Mouse (Mus musculus): ENCODE measurements around the gene Hacd3.

DNA sequence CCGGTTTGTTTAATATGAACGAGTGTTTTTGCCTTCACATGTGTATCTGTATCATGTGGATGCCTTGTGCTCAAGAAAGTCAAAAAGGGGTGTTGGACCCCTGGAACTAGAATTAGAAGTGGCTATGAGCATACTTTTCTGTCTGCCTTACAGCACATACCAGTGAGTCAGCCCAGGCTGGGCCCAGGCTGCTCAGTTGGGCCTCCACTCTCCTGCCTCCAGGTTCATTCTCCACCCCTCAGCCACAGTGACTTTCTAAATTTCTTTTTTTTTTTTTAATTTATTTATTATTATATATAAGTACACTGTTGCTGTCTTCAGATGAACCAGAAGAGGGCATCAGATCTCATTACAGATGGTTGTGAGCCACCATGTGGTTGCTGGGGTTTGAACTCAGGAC, 81.7 kb downstream of the Hacd3 start:
- TF ChIP-seq POLR2A (IDR thresholded peaks at IDR 0.05; ENCODE audit: insufficient read length, low read depth) (no peak), POLR2AphosphoS2 (IDR thresholded peaks at IDR 0.05; ENCODE audit: insufficient read length, low read depth) (no peak), E2F4 (IDR thresholded peaks at IDR 0.05; ENCODE audit: insufficient read depth) (no peak)
